Mouse (Mus musculus) erythroblast, embryonic 14.5 days (primary cell): Measurements from ENCODE around the gene Megf8. TPM values are rescaled to one million over a fixed set of nuclear protein-coding genes. Genes with fewer than 3 reads are reported as not detected.
A peak's percentile ranks its signal among the peaks of the same experiment; 100 is the strongest.

ENCODE experiments used
- H3K27me3 ChIP-seq: 2 replicates; pipeline ENCODE4 v1.6.1; 2012; ENCODE audit warnings: inconsistent platforms; ENCODE audit not compliant: control insufficient read depth
- H3K36me3 ChIP-seq: 2 replicates; pipeline ENCODE4 v1.6.1; 2012; ENCODE audit warnings: mild to moderate bottlenecking, inconsistent platforms; ENCODE audit not compliant: control insufficient read depth
- H3K4me1 ChIP-seq: 2 replicates; pipeline ENCODE4 v1.6.1; 2012; ENCODE audit warnings: inconsistent platforms; ENCODE audit not compliant: control insufficient read depth
- H3K4me3 ChIP-seq: replicated peaks from 2 replicates; pipeline ENCODE3; 2012; ENCODE audit warnings: moderate library complexity, mild to moderate bottlenecking, inconsistent platforms
- H3K9me3 ChIP-seq: 2 replicates; pipeline ENCODE4 v1.6.1; 2012; ENCODE audit warnings: low read length, inconsistent platforms, mixed read lengths; ENCODE audit not compliant: control insufficient read depth
- GATA1 ChIP-seq: IDR thresholded peaks from 2 replicates; pipeline ENCODE4 v1.6.1; 2012; ENCODE audit warnings: low read length, inconsistent platforms, mixed read lengths
- TAL1 ChIP-seq: IDR thresholded peaks from 3 replicates; pipeline ENCODE4 v1.6.1; 2012; ENCODE audit warnings: low read length, inconsistent platforms, mixed read lengths
- polyA plus RNA-seq: library from polyadenylated mRNA; stranded (reverse); fragments of >175 nt; gene quantifications from 2 replicates; pipeline ENCODE4 v1.2.3, GENCODE M21; 2012

Megf8 gene
- polyA plus RNA-seq, 1 experiment = 0.16 TPM

- Histone ChIP-seq H3K4me1 (peaks cover 47% of the 10 kb centered on the region), H3K4me3 (no peak overlapping the region), H3K9me3 (no peaks in the 10 kb centered on the region), H3K27me3 (0 out of 2 replicates have a peak, but pooled peaks cover 2% of the 10 kb centered on the region), H3K36me3 (peaks cover 33% of the 10 kb centered on the region)
- TF ChIP-seq TAL1 (no peak), GATA1 (no peak)
Observed at GRCm38 (mm10) chr7:25383891-25384290, 66.9 kb downstream of the Megf8 start.

DNA sequence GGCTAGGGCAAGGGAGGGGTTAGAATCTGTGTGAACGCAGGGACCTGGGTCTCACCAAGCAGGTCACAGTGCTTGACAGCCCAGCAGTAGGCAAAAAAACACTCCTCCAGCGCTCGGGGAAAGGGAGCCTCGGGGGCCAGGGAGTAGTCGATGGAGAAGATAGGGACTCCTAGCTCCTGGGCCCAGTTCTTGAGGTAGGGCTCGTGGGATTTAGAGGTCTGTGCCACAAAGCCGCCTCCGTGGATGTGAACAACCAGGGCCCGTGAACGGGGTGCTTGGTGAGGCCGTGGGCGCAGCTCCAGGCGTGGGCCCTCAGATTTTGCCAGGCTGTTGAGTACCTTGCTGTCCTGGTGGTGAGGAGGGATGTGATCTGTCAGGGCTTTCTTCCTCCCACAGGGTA lies 67.4 kb downstream of the Megf8 start:
- TF ChIP-seq GATA1 (no peak), TAL1 (no peak)
- Histone ChIP-seq H3K27me3 (0 out of 2 replicates have a peak, but pooled peaks cover 2% of the 10 kb centered on the region), H3K9me3 (no peaks in the 10 kb centered on the region), H3K4me3 (no peak overlapping the region), H3K36me3 (peaks cover 33% of the 10 kb centered on the region), H3K4me1 (peaks cover 48% of the 10 kb centered on the region)

GRCm38 (mm10) chr7:25384818-25385217 lies 67.9 kb downstream of the Megf8 start:
- no peak overlapping the region for H3K4me3 ChIP-seq
- TF ChIP-seq GATA1 = no peak
- no peak for TF ChIP-seq TAL1
- H3K4me1 ChIP-seq = peaks cover 48% of the 10 kb centered on the region
- H3K36me3 ChIP-seq = peaks cover 33% of the 10 kb centered on the region
- H3K9me3 ChIP-seq = no peaks in the 10 kb centered on the region
- 0 out of 2 replicates have a peak, but pooled peaks cover 2% of the 10 kb centered on the region for H3K27me3 ChIP-seq

DNA sequence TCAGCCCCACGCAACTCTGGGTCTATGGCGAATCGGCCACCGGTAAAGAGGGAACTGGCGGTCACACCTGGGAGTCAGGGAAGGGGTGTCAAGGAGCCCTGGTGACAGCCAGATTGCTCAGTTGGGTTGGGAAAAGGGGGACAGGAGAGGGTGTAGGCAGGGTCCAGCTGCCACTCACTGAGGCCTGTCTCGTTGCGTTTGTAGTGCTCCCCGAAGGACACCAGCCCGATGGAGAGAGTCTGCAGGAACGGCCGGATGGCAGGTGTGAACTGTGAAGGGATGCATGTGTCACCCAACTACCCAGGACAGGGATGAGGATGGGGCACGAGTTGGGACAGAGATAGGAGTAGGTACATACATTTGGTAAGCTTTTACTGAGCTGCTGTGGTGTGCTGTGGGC lies 68.3 kb downstream of the Megf8 start:
- peaks cover 49% of the 10 kb centered on the region for H3K4me1 ChIP-seq
- peaks cover 33% of the 10 kb centered on the region for H3K36me3 ChIP-seq
- H3K4me3 ChIP-seq = no peak overlapping the region
- no peak for TF ChIP-seq GATA1
- TF ChIP-seq TAL1 = no peak
- no peaks in the 10 kb centered on the region for H3K9me3 ChIP-seq
- H3K27me3 ChIP-seq = 0 out of 2 replicates have a peak, but pooled peaks cover 2% of the 10 kb centered on the region

GRCm38 (mm10) chr7:25385850-25386555 lies 69.0 kb downstream of the Megf8 start:
- Histone ChIP-seq H3K4me1 (peaks cover 49% of the 10 kb centered on the region), H3K36me3 (peaks cover 33% of the 10 kb centered on the region), H3K9me3 (no peaks in the 10 kb centered on the region), H3K4me3 (peak overlapping the region; percentile 5), H3K27me3 (no peaks in the 10 kb centered on the region)
- TF ChIP-seq GATA1 = no peak
- no peak for TF ChIP-seq TAL1

GRCm38 (mm10) chr7:25387811-25388440 lies 71.0 kb downstream of the Megf8 start:
- Histone ChIP-seq H3K4me1 (peaks cover 57% of the 10 kb centered on the region), H3K36me3 (peaks cover 32% of the 10 kb centered on the region), H3K27me3 (no peaks in the 10 kb centered on the region), H3K9me3 (no peaks in the 10 kb centered on the region), H3K4me3 (no peak overlapping the region)
- TF ChIP-seq TAL1 (no peak), GATA1 (no peak)

DNA sequence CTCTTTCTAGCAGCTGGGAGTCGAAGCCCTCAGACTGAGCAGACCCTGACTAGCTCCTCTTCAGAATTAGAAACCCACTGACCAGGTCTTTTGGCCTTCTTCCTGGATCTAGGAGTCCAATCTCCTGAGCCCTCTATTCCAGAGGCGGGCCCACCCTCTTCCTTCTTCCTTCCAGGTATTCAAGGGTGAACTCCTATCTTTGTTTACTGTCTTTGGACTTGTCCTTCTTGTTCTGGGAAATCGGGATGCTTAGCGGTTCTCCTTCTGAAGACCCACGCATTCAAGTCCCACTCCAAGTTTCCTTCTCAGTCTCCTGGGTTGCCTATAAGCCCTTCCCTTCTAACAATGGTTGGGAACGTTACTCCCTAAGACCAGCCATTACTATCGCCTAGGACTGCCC lies 72.0 kb downstream of the Megf8 start:
- Histone ChIP-seq H3K27me3 (peaks cover 2% of the 10 kb centered on the region), H3K36me3 (peaks cover 22% of the 10 kb centered on the region), H3K4me1 (peaks cover 61% of the 10 kb centered on the region), H3K9me3 (no peaks in the 10 kb centered on the region), H3K4me3 (no peak overlapping the region)
- TF ChIP-seq TAL1 = no peak
- no peak for TF ChIP-seq GATA1

DNA sequence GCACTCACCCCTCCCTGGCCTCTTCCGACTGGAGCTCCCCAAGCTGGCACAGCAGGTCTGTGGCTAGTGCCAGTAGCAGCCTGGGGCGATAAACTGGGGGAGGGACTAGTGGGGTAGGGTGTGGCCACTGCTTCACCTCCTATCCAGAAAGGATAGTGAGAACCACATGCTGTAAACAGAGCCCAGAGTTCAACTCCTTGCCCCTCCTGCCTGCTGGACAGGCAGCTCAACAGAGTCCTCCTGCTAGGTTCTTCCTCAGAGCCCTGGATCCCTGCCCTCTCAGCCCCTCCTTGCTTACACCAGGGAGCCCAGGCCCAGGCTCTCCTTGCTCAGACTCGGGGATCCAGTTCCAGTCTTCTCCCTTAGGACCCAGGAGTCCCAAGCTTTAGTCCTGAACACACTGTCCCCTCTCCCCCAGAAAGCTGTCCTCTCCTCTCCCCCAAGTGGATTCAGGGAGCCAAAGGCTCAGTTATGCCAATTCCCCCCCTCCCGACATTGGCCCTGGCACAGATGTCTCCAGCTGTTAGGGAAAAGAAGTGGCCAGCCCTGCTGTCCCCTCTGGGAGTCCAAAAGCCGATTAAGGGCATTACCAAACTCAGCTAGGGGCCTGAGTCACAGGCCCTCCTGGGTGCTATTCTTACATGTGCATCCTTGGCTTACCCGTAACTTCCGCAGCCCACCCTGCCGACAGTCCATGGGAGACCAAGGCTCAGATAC lies 73.2 kb downstream of the Megf8 start:
- Histone ChIP-seq H3K36me3 (peaks cover 14% of the 10 kb centered on the region), H3K4me1 (peaks cover 71% of the 10 kb centered on the region), H3K4me3 (peak overlapping the region; percentile 3), H3K9me3 (no peaks in the 10 kb centered on the region), H3K27me3 (peaks cover 15% of the 10 kb centered on the region)
- TF ChIP-seq TAL1 (no peak), GATA1 (no peak)

GRCm38 (mm10) chr7:25390986-25391385 lies 74.0 kb downstream of the Megf8 start:
- Histone ChIP-seq H3K4me3 (no peak overlapping the region), H3K36me3 (peaks cover 10% of the 10 kb centered on the region), H3K27me3 (peaks cover 17% of the 10 kb centered on the region), H3K4me1 (peaks cover 71% of the 10 kb centered on the region), H3K9me3 (no peaks in the 10 kb centered on the region)
- no peak for TF ChIP-seq TAL1
- no peak for TF ChIP-seq GATA1
